Mouse (Mus musculus): Measurements from ENCODE around the gene Gm13090.

GRCm38 (mm10) chr4:151135491-151135890 lies 46.1 kb downstream of the Gm13090 start:
- TF ChIP-seq POLR2A (IDR thresholded peaks at IDR 0.05; ENCODE audit: insufficient read depth, low read length) (no peak), CTCF (IDR thresholded peaks at IDR 0.05; ENCODE audit: low read depth, low read length) (no peak), EP300 (IDR thresholded peaks at IDR 0.05; ENCODE audit: insufficient read depth, low read depth, low read length) (no peak)
